Mouse (Mus musculus) ZHBTc4 (cell line): ENCODE results near the gene Dnah2.
"Not testable (repeated sequence)": the region's sequence is repeated elsewhere in the genome, so short reads cannot be mapped to it uniquely, and the experiment has no call there.

ENCODE experiments used
- DNase-seq: peaks from one replicate; pipeline ENCODE4 v3.0.0-alpha.2; 2011; ENCODE audit warnings: low read depth, low spot score

Dnah2 gene

GRCm38 (mm10) chr11:69564391-69564790, 15.5 kb upstream of the Dnah2 start:
- DNase-seq = peak; percentile 95

GRCm38 (mm10) chr11:69563373-69563772, 14.5 kb upstream of the Dnah2 start:
- DNase-seq = no peak

- peak; percentile 61 for DNase-seq
Observed at GRCm38 (mm10) chr11:69560896-69561854, 12.3 kb upstream of the Dnah2 start.

- peak; percentile 67 for DNase-seq
Observed at GRCm38 (mm10) chr11:69559851-69560765, 11.2 kb upstream of the Dnah2 start, which contains the start of gene Efnb3. Efnb3 (minus strand) TSS chr11:69560205.

- no peak for DNase-seq
Observed at GRCm38 (mm10) chr11:69559183-69559582, 10.3 kb upstream of the Dnah2 start.

GRCm38 (mm10) chr11:69558756-69559155, 9.8 kb upstream of the Dnah2 start:
- no peak for DNase-seq

- DNase-seq = peak; percentile 84
Observed at GRCm38 (mm10) chr11:69557381-69557958, 8.6 kb upstream of the Dnah2 start.

GRCm38 (mm10) chr11:69554539-69555140, 5.7 kb upstream of the Dnah2 start:
- no peak for DNase-seq

GRCm38 (mm10) chr11:69553341-69553721, 4.4 kb upstream of the Dnah2 start:
- no peak for DNase-seq

GRCm38 (mm10) chr11:69552622-69553340, 3.9 kb upstream of the Dnah2 start:
- no peak for DNase-seq

GRCm38 (mm10) chr11:69551310-69551709, 2.4 kb upstream of the Dnah2 start:
- DNase-seq = peak; percentile 58

GRCm38 (mm10) chr11:69547071-69547470, 1.8 kb downstream of the Dnah2 start:
- DNase-seq = no peak

GRCm38 (mm10) chr11:69546423-69547053, 2.4 kb downstream of the Dnah2 start:
- peak; percentile 87 for DNase-seq

- peak; percentile 43 for DNase-seq
Observed at GRCm38 (mm10) chr11:69545957-69546356, 3.0 kb downstream of the Dnah2 start.

GRCm38 (mm10) chr11:69543598-69543997, 5.3 kb downstream of the Dnah2 start:
- no peak for DNase-seq

- not testable (repeated sequence) for DNase-seq
Observed at GRCm38 (mm10) chr11:69541741-69542140, 7.2 kb downstream of the Dnah2 start.

- no peak for DNase-seq
Observed at GRCm38 (mm10) chr11:69540700-69541099, 8.2 kb downstream of the Dnah2 start.

GRCm38 (mm10) chr11:69534990-69535389, 13.9 kb downstream of the Dnah2 start:
- DNase-seq = no peak

- DNase-seq = peak; percentile 28
Observed at GRCm38 (mm10) chr11:69532480-69533150, 16.3 kb downstream of the Dnah2 start.

- DNase-seq = peak; percentile 80
Observed at GRCm38 (mm10) chr11:69530755-69531154, 18.2 kb downstream of the Dnah2 start.
